Mouse (Mus musculus) hindbrain, postnatal 0 days (tissue): ENCODE results near the gene Brf1. TPM values are rescaled to one million over a fixed set of nuclear protein-coding genes. Genes with fewer than 3 reads are reported as not detected.

Source experiments
- ATAC-seq: fragments of 200-750 bp; cut with Nextera tagmentation; 2 replicates; pipeline ENCODE4 v1.8.0; 2017; ENCODE audit warnings: mild to moderate bottlenecking, moderate TSS enrichment, moderate library complexity
- DNase-seq: peaks from one replicate; pipeline ENCODE4 v3.0.0-alpha.2; 2015; ENCODE audit warnings: low spot score
- H3K27ac ChIP-seq: fragments of 300-500 bp; sonication (generic); 2 replicates; pipeline ENCODE4 v1.5.1; 2014; ENCODE audit warnings: mild to moderate bottlenecking
- H3K27me3 ChIP-seq: fragments of 300-500 bp; sonication (generic); 2 replicates; pipeline ENCODE4 v1.6.1; 2014; ENCODE audit warnings: low read length, mixed read lengths; ENCODE audit not compliant: insufficient read depth
- H3K36me3 ChIP-seq: fragments of 300-500 bp; sonication (generic); 2 replicates; pipeline ENCODE4 v1.6.1; 2014; ENCODE audit warnings: low read length, mixed read lengths; ENCODE audit not compliant: insufficient read depth
- H3K4me1 ChIP-seq: fragments of 300-500 bp; sonication (generic); 2 replicates; pipeline ENCODE4 v1.6.1; 2014; ENCODE audit warnings: antibody characterized with exemption, low read length, mixed read lengths; ENCODE audit not compliant: insufficient read depth
- H3K4me2 ChIP-seq: fragments of 300-500 bp; sonication (generic); 2 replicates; pipeline ENCODE4 v1.6.1; 2014; ENCODE audit warnings: low read depth, mild to moderate bottlenecking, low read length, moderate library complexity, mixed read lengths
- H3K4me3 ChIP-seq: fragments of 300-500 bp; sonication (generic); 2 replicates; pipeline ENCODE4 v1.5.1; 2014; ENCODE audit warnings: low read length
- H3K9ac ChIP-seq: fragments of 300-500 bp; sonication (generic); replicated peaks from 2 replicates; pipeline ENCODE4 v1.6.1; 2014; ENCODE audit warnings: mild to moderate bottlenecking, low read length, moderate library complexity, mixed read lengths
- H3K9me3 ChIP-seq: fragments of 300-500 bp; sonication (generic); 2 replicates; pipeline ENCODE4 v1.6.1; 2016; ENCODE audit warnings: low read length, mixed read lengths
- CTCF ChIP-seq: IDR thresholded peaks from 2 replicates; pipeline ENCODE4 v1.5.1; 2016; ENCODE audit warnings: antibody characterized with exemption, control low read depth, low read depth
- WGBS: fragments of 180-500 bp; shearing (Covaris S2); extraction: QIAGEN DNeasy Blood & Tissue Kit; methylation state at CpG from one replicate; pipeline ENCODE4 v1.1.7; 2014; 5-methylcytosine and 5-hydroxymethylcytosine counted together
- polyA plus RNA-seq: library from polyadenylated mRNA; unstranded; fragments of >200 nt; fragmentation: Nextera tagmentation; extraction: Ambion mirVana; gene quantifications from 2 replicates; pipeline ENCODE4 v1.2.1, GENCODE M21; 2015
- total RNA-seq: library from RNA; depleted of rRNA; stranded (reverse); fragments of >200 nt; gene quantifications from 2 replicates; pipeline ENCODE4 v1.2.3, GENCODE M21; 2014

Brf1 gene
- total and polyA plus RNA-seq, 2 experiments from 2014 or later: 29.4 to 39.0 TPM

- peak within 1 kb of the TSS; percentile 62 for H3K9ac ChIP-seq
- H3K36me3 ChIP-seq: no peaks in the 10 kb centered on the region
- H3K4me3 ChIP-seq: peak within 1 kb of the TSS; percentile 64
- peak; percentile 82 for ATAC-seq
- H3K4me1 ChIP-seq: peaks cover 15% of the 10 kb centered on the region
- whole genome bisulfite sequencing: 1% methylated on average over 50 of the region's 58 CpGs
- no peaks in the 10 kb centered on the region for H3K9me3 ChIP-seq
- TF ChIP-seq CTCF: no peak
- peak within 1 kb of the TSS; percentile 64; the same call in 1 of the 2 replicates for H3K27ac ChIP-seq
- no peaks in the 10 kb centered on the region for H3K27me3 ChIP-seq
- peak; percentile 79 for DNase-seq
- H3K4me2 ChIP-seq: peak within 1 kb of the TSS; percentile 70
Measured at GRCm38 (mm10) chr12:112941776-112942713, 58.5 kb downstream of the Brf1 start, which contains the start of gene Nudt14. TSS of gene Nudt14 (minus strand) at chr12:112942124.

- H3K4me2 ChIP-seq: peak overlapping the region; percentile 70
- no peaks in the 10 kb centered on the region for H3K27me3 ChIP-seq
- no peaks in the 10 kb centered on the region for H3K36me3 ChIP-seq
- H3K27ac ChIP-seq: peak overlapping the region; percentile 64; the same call in 1 of the 2 replicates
- 39% methylated on average over 10 of the region's 10 CpGs for WGBS
- H3K4me1 ChIP-seq: peaks cover 15% of the 10 kb centered on the region
- peak overlapping the region; percentile 62 for H3K9ac ChIP-seq
- no peak for TF ChIP-seq CTCF
- DNase-seq (peak; percentile 36), ATAC-seq (peak; percentile 13)
- no peaks in the 10 kb centered on the region for H3K9me3 ChIP-seq
- H3K4me3 ChIP-seq: peak overlapping the region; percentile 64
Measured at GRCm38 (mm10) chr12:112941156-112941775, 59.2 kb downstream of the Brf1 start.

- Histone ChIP-seq H3K27me3 (no peaks in the 10 kb centered on the region), H3K36me3 (no peaks in the 10 kb centered on the region), H3K4me3 (no peak overlapping the region), H3K27ac (0 out of 2 replicates have a peak overlapping the region, but pooled peaks have one; percentile 64), H3K9ac (no peak overlapping the region), H3K4me2 (peak overlapping the region; percentile 70; the same call in 1 of the 2 replicates), H3K9me3 (no peaks in the 10 kb centered on the region), H3K4me1 (peaks cover 15% of the 10 kb centered on the region)
- DNase-seq (no peak), ATAC-seq (no peak)
- WGBS: 63% methylated on average over 9 of the region's 9 CpGs
- TF ChIP-seq CTCF: no peak
Measured at GRCm38 (mm10) chr12:112940710-112941109, 59.8 kb downstream of the Brf1 start.

GRCm38 (mm10) chr12:112940238-112940637, 60.3 kb downstream of the Brf1 start:
- 60% methylated on average over 4 of the region's 4 CpGs for WGBS
- H3K9me3 ChIP-seq: no peaks in the 10 kb centered on the region
- TF ChIP-seq CTCF: no peak
- no peak overlapping the region for H3K4me3 ChIP-seq
- H3K4me2 ChIP-seq: no peak overlapping the region
- no peak overlapping the region for H3K27ac ChIP-seq
- H3K9ac ChIP-seq: no peak overlapping the region
- ATAC-seq: no peak
- H3K27me3 ChIP-seq: no peaks in the 10 kb centered on the region
- no peaks in the 10 kb centered on the region for H3K36me3 ChIP-seq
- peaks cover 15% of the 10 kb centered on the region for H3K4me1 ChIP-seq
- DNase-seq: no peak

- Histone ChIP-seq H3K27me3 (no peaks in the 10 kb centered on the region), H3K27ac (no peak overlapping the region), H3K9me3 (no peaks in the 10 kb centered on the region), H3K4me3 (no peak overlapping the region), H3K9ac (no peak overlapping the region), H3K36me3 (no peaks in the 10 kb centered on the region), H3K4me2 (no peak overlapping the region), H3K4me1 (peaks cover 15% of the 10 kb centered on the region)
- TF ChIP-seq CTCF: peak; percentile 64
- 54% methylated on average over 10 of the region's 10 CpGs for WGBS
- ATAC-seq: no peak
- peak; percentile 57 for DNase-seq
Measured at GRCm38 (mm10) chr12:112938873-112939565, 61.5 kb downstream of the Brf1 start.

GRCm38 (mm10) chr12:112938366-112938765, 62.1 kb downstream of the Brf1 start:
- no peaks in the 10 kb centered on the region for H3K36me3 ChIP-seq
- no peaks in the 10 kb centered on the region for H3K9me3 ChIP-seq
- ATAC-seq (no peak), DNase-seq (no peak)
- H3K27me3 ChIP-seq: no peaks in the 10 kb centered on the region
- H3K9ac ChIP-seq: no peak overlapping the region
- no peak overlapping the region for H3K4me3 ChIP-seq
- H3K4me2 ChIP-seq: no peak overlapping the region
- WGBS: 76% methylated on average over 10 of the region's 10 CpGs
- TF ChIP-seq CTCF: no peak
- H3K27ac ChIP-seq: no peak overlapping the region
- H3K4me1 ChIP-seq: peaks cover 15% of the 10 kb centered on the region
